Mouse (Mus musculus) hindbrain, embryonic 15.5 days (tissue): ENCODE measurements at regions not wholly inside any gene's neighbourhood (a gene's known extent, or its start where the extent isn't known, plus 50 kb on each side); places are given as distances from the start of the nearest gene placed in this dataset.

Experiments used
- ATAC-seq: fragments of 200-750 bp; cut with Nextera tagmentation; 2 replicates; pipeline ENCODE4 v1.8.0; 2017; ENCODE audit warnings: low read depth, moderate number of reproducible peaks, moderate TSS enrichment; ENCODE audit not compliant: low FRiP score
- H3K27ac ChIP-seq: fragments of 300-500 bp; sonication (generic); replicated peaks from 2 replicates; pipeline ENCODE4 v1.5.1; 2015; ENCODE audit warnings: mild to moderate bottlenecking, inconsistent platforms
- H3K27me3 ChIP-seq: fragments of 300-500 bp; sonication (generic); 2 replicates; pipeline ENCODE4 v1.6.1; 2015; ENCODE audit warnings: control low read depth, inconsistent platforms
- H3K36me3 ChIP-seq: fragments of 300-500 bp; sonication (generic); 2 replicates; pipeline ENCODE4 v1.6.1; 2015; ENCODE audit warnings: control low read depth, inconsistent platforms
- H3K4me1 ChIP-seq: fragments of 300-500 bp; sonication (generic); replicated peaks from 2 replicates; pipeline ENCODE4 v1.6.1; 2015; ENCODE audit warnings: control low read depth, inconsistent platforms
- H3K4me2 ChIP-seq: fragments of 300-500 bp; sonication (generic); 2 replicates; pipeline ENCODE4 v1.6.1; 2015; ENCODE audit warnings: moderate library complexity, mild to moderate bottlenecking, inconsistent platforms
- H3K4me3 ChIP-seq: fragments of 300-500 bp; sonication (generic); 2 replicates; pipeline ENCODE4 v1.5.1; 2015; ENCODE audit warnings: mild to moderate bottlenecking, inconsistent platforms
- H3K9ac ChIP-seq: fragments of 300-500 bp; sonication (generic); 2 replicates; pipeline ENCODE4 v1.6.1; 2015; ENCODE audit warnings: inconsistent platforms
- H3K9me3 ChIP-seq: fragments of 300-500 bp; sonication (generic); 2 replicates; pipeline ENCODE4 v1.6.1; 2016; ENCODE audit warnings: control low read depth, inconsistent platforms
- WGBS: fragments of 180-500 bp; shearing (Covaris S2); methylation state at CpG from one replicate; pipeline ENCODE4 v1.1.7; 2015; 5-methylcytosine and 5-hydroxymethylcytosine counted together

- Histone ChIP-seq H3K9me3 (no peaks in the 10 kb centered on the region), H3K4me1 (no peaks in the 10 kb centered on the region), H3K4me3 (no peak overlapping the region), H3K36me3 (no peaks in the 10 kb centered on the region), H3K27ac (no peak overlapping the region), H3K27me3 (no peaks in the 10 kb centered on the region), H3K9ac (no peak overlapping the region), H3K4me2 (no peak overlapping the region)
- 79% methylated on average over 2 of the region's 2 CpGs for WGBS
- ATAC-seq = no peak
Observed at GRCm38 (mm10) chr1:122273579-122273978, 705.8 kb upstream of the Ddx18 start.

GRCm38 (mm10) chr1:122243031-122243430, 675.2 kb upstream of the Ddx18 start:
- 0 out of 2 replicates have a peak, but pooled peaks have one; percentile 42 for ATAC-seq

GRCm38 (mm10) chr1:122241511-122241910, 673.7 kb upstream of the Ddx18 start:
- no peak overlapping the region for H3K27ac ChIP-seq
- no peaks in the 10 kb centered on the region for H3K9me3 ChIP-seq
- no peak for ATAC-seq
- H3K36me3 ChIP-seq = no peaks in the 10 kb centered on the region
- no peak overlapping the region for H3K4me2 ChIP-seq
- no peaks in the 10 kb centered on the region for H3K27me3 ChIP-seq
- WGBS = 96% methylated on average over 3 of the region's 3 CpGs
- no peak overlapping the region for H3K4me3 ChIP-seq
- H3K4me1 ChIP-seq = no peaks in the 10 kb centered on the region
- H3K9ac ChIP-seq = no peak overlapping the region

More at GRCm38 (mm10) chr1:122243031-122243430, 675.2 kb upstream of the Ddx18 start:
- 52% methylated on average over 2 of the region's 2 CpGs for WGBS
- Histone ChIP-seq H3K9me3 (no peaks in the 10 kb centered on the region), H3K4me1 (no peaks in the 10 kb centered on the region), H3K4me2 (no peak overlapping the region), H3K4me3 (no peak overlapping the region), H3K36me3 (no peaks in the 10 kb centered on the region), H3K27ac (no peak overlapping the region), H3K27me3 (no peaks in the 10 kb centered on the region), H3K9ac (no peak overlapping the region)

GRCm38 (mm10) chr1:122230442-122230841, 662.7 kb upstream of the Ddx18 start:
- no peak overlapping the region for H3K9ac ChIP-seq
- no peak overlapping the region for H3K4me2 ChIP-seq
- no peaks in the 10 kb centered on the region for H3K4me1 ChIP-seq
- ATAC-seq = no peak
- no peak overlapping the region for H3K27ac ChIP-seq
- no peaks in the 10 kb centered on the region for H3K36me3 ChIP-seq
- H3K27me3 ChIP-seq = no peaks in the 10 kb centered on the region
- WGBS = 85% methylated on average over 4 of the region's 4 CpGs
- H3K4me3 ChIP-seq = no peak overlapping the region
- no peaks in the 10 kb centered on the region for H3K9me3 ChIP-seq

GRCm38 (mm10) chr1:122212484-122212883, 644.7 kb upstream of the Ddx18 start:
- H3K9me3 ChIP-seq = no peaks in the 10 kb centered on the region
- no peak overlapping the region for H3K9ac ChIP-seq
- no peaks in the 10 kb centered on the region for H3K36me3 ChIP-seq
- H3K4me3 ChIP-seq = no peak overlapping the region
- 52% methylated on average over 2 of the region's 2 CpGs for WGBS
- no peak overlapping the region for H3K27ac ChIP-seq
- no peaks in the 10 kb centered on the region for H3K4me1 ChIP-seq
- peak; percentile 81 for ATAC-seq
- H3K27me3 ChIP-seq = no peaks in the 10 kb centered on the region
- no peak overlapping the region for H3K4me2 ChIP-seq

- H3K4me3 ChIP-seq = no peak overlapping the region
- no peak overlapping the region for H3K4me2 ChIP-seq
- 94% methylated on average over 2 of the region's 2 CpGs for WGBS
- H3K4me1 ChIP-seq = no peaks in the 10 kb centered on the region
- no peak for ATAC-seq
- H3K9me3 ChIP-seq = no peaks in the 10 kb centered on the region
- no peak overlapping the region for H3K27ac ChIP-seq
- no peak overlapping the region for H3K9ac ChIP-seq
- no peaks in the 10 kb centered on the region for H3K36me3 ChIP-seq
- H3K27me3 ChIP-seq = no peaks in the 10 kb centered on the region
Observed at GRCm38 (mm10) chr1:122208619-122209018, 640.8 kb upstream of the Ddx18 start.

- no peaks in the 10 kb centered on the region for H3K4me1 ChIP-seq
- 89% methylated on average over 2 of the region's 2 CpGs for WGBS
- no peaks in the 10 kb centered on the region for H3K9me3 ChIP-seq
- no peak for ATAC-seq
- no peak overlapping the region for H3K27ac ChIP-seq
- no peaks in the 10 kb centered on the region for H3K27me3 ChIP-seq
- no peak overlapping the region for H3K9ac ChIP-seq
- H3K4me3 ChIP-seq = no peak overlapping the region
- no peaks in the 10 kb centered on the region for H3K36me3 ChIP-seq
- no peak overlapping the region for H3K4me2 ChIP-seq
Observed at GRCm38 (mm10) chr1:122169547-122169946, 601.8 kb upstream of the Ddx18 start.

GRCm38 (mm10) chr1:122161798-122162197, 594.0 kb upstream of the Ddx18 start:
- H3K36me3 ChIP-seq = no peaks in the 10 kb centered on the region
- H3K4me3 ChIP-seq = no peak overlapping the region
- H3K9me3 ChIP-seq = no peaks in the 10 kb centered on the region
- WGBS = 81% methylated on average over 1 of the region's 1 CpGs
- no peak overlapping the region for H3K4me2 ChIP-seq
- H3K4me1 ChIP-seq = no peaks in the 10 kb centered on the region
- no peak for ATAC-seq
- H3K27ac ChIP-seq = no peak overlapping the region
- H3K9ac ChIP-seq = no peak overlapping the region
- H3K27me3 ChIP-seq = no peaks in the 10 kb centered on the region

GRCm38 (mm10) chr1:122141362-122141761, 573.6 kb upstream of the Ddx18 start:
- H3K9me3 ChIP-seq = no peaks in the 10 kb centered on the region
- no peak overlapping the region for H3K4me2 ChIP-seq
- no peak overlapping the region for H3K9ac ChIP-seq
- H3K4me3 ChIP-seq = no peak overlapping the region
- H3K27me3 ChIP-seq = no peaks in the 10 kb centered on the region
- no peaks in the 10 kb centered on the region for H3K36me3 ChIP-seq
- no peak for ATAC-seq
- no peak overlapping the region for H3K27ac ChIP-seq
- no peaks in the 10 kb centered on the region for H3K4me1 ChIP-seq

GRCm38 (mm10) chr1:122123954-122124353, 556.2 kb upstream of the Ddx18 start:
- Histone ChIP-seq H3K4me1 (no peaks in the 10 kb centered on the region), H3K27me3 (no peaks in the 10 kb centered on the region), H3K9me3 (no peaks in the 10 kb centered on the region), H3K36me3 (no peaks in the 10 kb centered on the region), H3K4me3 (no peak overlapping the region), H3K4me2 (no peak overlapping the region), H3K27ac (peak overlapping the region; percentile 53; the same call in 1 of the 2 replicates), H3K9ac (no peak overlapping the region)
- 57% methylated on average over 4 of the region's 4 CpGs for WGBS
- no peak for ATAC-seq

GRCm38 (mm10) chr1:122095726-122096125, 527.9 kb upstream of the Ddx18 start:
- Histone ChIP-seq H3K27ac (no peak overlapping the region), H3K9ac (no peak overlapping the region), H3K27me3 (no peaks in the 10 kb centered on the region), H3K9me3 (no peaks in the 10 kb centered on the region), H3K4me3 (no peak overlapping the region), H3K4me1 (no peaks in the 10 kb centered on the region), H3K4me2 (no peak overlapping the region), H3K36me3 (no peaks in the 10 kb centered on the region)
- no peak for ATAC-seq
- 60% methylated on average over 2 of the region's 2 CpGs for WGBS

GRCm38 (mm10) chr1:122082481-122082880, 514.7 kb upstream of the Ddx18 start:
- no peaks in the 10 kb centered on the region for H3K9me3 ChIP-seq
- H3K4me1 ChIP-seq = no peaks in the 10 kb centered on the region
- H3K27ac ChIP-seq = no peak overlapping the region
- no peak for ATAC-seq
- no peak overlapping the region for H3K9ac ChIP-seq
- no peak overlapping the region for H3K4me2 ChIP-seq
- no peak overlapping the region for H3K4me3 ChIP-seq
- WGBS = 68% methylated on average over 5 of the region's 5 CpGs
- no peaks in the 10 kb centered on the region for H3K27me3 ChIP-seq
- H3K36me3 ChIP-seq = no peaks in the 10 kb centered on the region

- Histone ChIP-seq H3K4me2 (no peak overlapping the region), H3K27me3 (no peaks in the 10 kb centered on the region), H3K4me1 (no peaks in the 10 kb centered on the region), H3K36me3 (no peaks in the 10 kb centered on the region), H3K9ac (no peak overlapping the region), H3K27ac (no peak overlapping the region), H3K9me3 (no peaks in the 10 kb centered on the region), H3K4me3 (no peak overlapping the region)
- whole genome bisulfite sequencing = 85% methylated on average over 5 of the region's 5 CpGs
- ATAC-seq = no peak
Observed at GRCm38 (mm10) chr1:122076085-122076484, 508.3 kb upstream of the Ddx18 start.
